Mouse (Mus musculus) lung, adult 2 months (tissue): ENCODE results near the gene Cdk2ap1. TPM values are rescaled to one million over a fixed set of nuclear protein-coding genes. Genes with fewer than 3 reads are reported as not detected.
"Not testable (repeated sequence)": the region's sequence is repeated elsewhere in the genome, so short reads cannot be mapped to it uniquely, and the experiment has no call there.

Source experiments
- DNase-seq: peaks from one replicate; pipeline ENCODE4 v3.0.0; 2022
- H3K4me1 ChIP-seq: fragments of 200-500 bp; 2 replicates; pipeline ENCODE4 v1.6.1; 2011; ENCODE audit warnings: low read length; ENCODE audit not compliant: control insufficient read depth, insufficient read depth
- H3K4me3 ChIP-seq: fragments of 200-500 bp; replicated peaks from 2 replicates; pipeline ENCODE3; 2011; ENCODE audit warnings: low read depth, mild to moderate bottlenecking, control low read depth, low read length; ENCODE audit errors: extremely low read depth
- CTCF ChIP-seq: fragments of 200-500 bp; IDR thresholded peaks from 2 replicates; pipeline ENCODE4 v1.5.1; 2011; ENCODE audit warnings: mild to moderate bottlenecking, low read length, control low read depth; ENCODE audit not compliant: insufficient read depth
- POLR2A ChIP-seq: fragments of 200-500 bp; IDR thresholded peaks from 2 replicates; pipeline ENCODE4 v1.6.1; 2011; ENCODE audit warnings: low read depth, mild to moderate bottlenecking, control low read depth, low read length, borderline replicate concordance; ENCODE audit errors: extremely low read depth
- WGBS: fragments of 180-500 bp; shearing (Covaris S2); methylation state at CpG from one replicate; pipeline ENCODE4 v1.1.7; 2018; 5-methylcytosine and 5-hydroxymethylcytosine counted together
- polyA plus RNA-seq: library from polyadenylated mRNA; depleted of rRNA; stranded (reverse); fragments of >200 nt; gene quantifications from 2 replicates; pipeline ENCODE4 v1.2.3, GENCODE M21; 2012; rRNA removed

Cdk2ap1 gene
- polyA plus RNA-seq, 1 experiment = 86.2 TPM

GRCm38 (mm10) chr5:124300132-124300531, 62.8 kb downstream of the Cdk2ap1 start:
- 73% methylated on average over 4 of the region's 4 CpGs for WGBS
- Histone ChIP-seq H3K4me3 (no peak overlapping the region), H3K4me1 (no peaks in the 10 kb centered on the region)
- DNase-seq = no peak
- TF ChIP-seq CTCF (no peak), POLR2A (no peak)

GRCm38 (mm10) chr5:124299307-124299706, 63.6 kb downstream of the Cdk2ap1 start:
- peak; percentile 74 for TF ChIP-seq CTCF
- 51% methylated on average over 4 of the region's 4 CpGs for WGBS
- H3K4me3 ChIP-seq, H3K4me1 ChIP-seq, DNase-seq: not testable (repeated sequence)

- no peak overlapping the region for H3K4me3 ChIP-seq
- no peak for DNase-seq
- no peaks in the 10 kb centered on the region for H3K4me1 ChIP-seq
- WGBS = 90% methylated on average over 4 of the region's 4 CpGs
- TF ChIP-seq CTCF (no peak), POLR2A (no peak)
Observed at GRCm38 (mm10) chr5:124296475-124296874, 66.4 kb downstream of the Cdk2ap1 start.

Other genes with a start within 250 kb of the Cdk2ap1 start
- gene Arl6ip4, start 247.0 kb downstream of the Cdk2ap1 start, polyA plus RNA-seq = 32.3 and 33.6 TPM in 2 replicates
- gene Pitpnm2, start 113.3 kb downstream of the Cdk2ap1 start, polyA plus RNA-seq = 122 and 163 TPM in 2 replicates
- 2.4 and 3.3 TPM in 2 replicates for gene Mphosph9, start 35.1 kb downstream of the Cdk2ap1 start, polyA plus RNA-seq
- 3.4 and 3.7 TPM in 2 replicates for gene 2810006K23Rik, start 35.0 kb downstream of the Cdk2ap1 start, polyA plus RNA-seq
- gene Sbno1, start 62.9 kb upstream of the Cdk2ap1 start, polyA plus RNA-seq = 15.5 and 19.2 TPM in 2 replicates
- gene Kmt5a, start 76.8 kb upstream of the Cdk2ap1 start, polyA plus RNA-seq = 31.7 and 36.5 TPM in 2 replicates
- 19.6 and 20.6 TPM in 2 replicates for gene Rilpl2, start 115.3 kb upstream of the Cdk2ap1 start, polyA plus RNA-seq
- gene Snrnp35, start 120.1 kb upstream of the Cdk2ap1 start, polyA plus RNA-seq = 3.0 and 4.8 TPM in 2 replicates
- 24.4 and 26.0 TPM in 2 replicates for gene Rilpl1, start 168.3 kb upstream of the Cdk2ap1 start, polyA plus RNA-seq
- 112 and 149 TPM in 2 replicates for gene Tmed2, start 177.6 kb upstream of the Cdk2ap1 start, polyA plus RNA-seq
- 11.0 and 12.9 TPM in 2 replicates for gene Ddx55, start 189.8 kb upstream of the Cdk2ap1 start, polyA plus RNA-seq
- gene Eif2b1, start 216.0 kb upstream of the Cdk2ap1 start, polyA plus RNA-seq = 11.8 and 18.4 TPM in 2 replicates
- gene Gtf2h3, start 216.1 kb upstream of the Cdk2ap1 start, polyA plus RNA-seq = 20.1 and 30.4 TPM in 2 replicates